Mouse (Mus musculus) liver, adult 2 months (tissue): ENCODE results near the gene Kptn. TPM values are rescaled to one million over a fixed set of nuclear protein-coding genes. Genes with fewer than 3 reads are reported as not detected.

Experiments used
- DNase-seq: peaks from one replicate; pipeline ENCODE4 v3.0.0-alpha.2; 2011; ENCODE audit warnings: low read depth, low spot score; ENCODE audit errors: extremely low read depth
- H3K27ac ChIP-seq: fragments of 200-500 bp; replicated peaks from 2 replicates; pipeline ENCODE4 v1.5.1; 2012; ENCODE audit warnings: low read depth, mild to moderate bottlenecking, control low read depth, inconsistent platforms, low read length; ENCODE audit not compliant: insufficient read depth
- H3K27me3 ChIP-seq: fragments of 200-500 bp; 2 replicates; pipeline ENCODE4 v1.6.1; 2012; ENCODE audit warnings: mild to moderate bottlenecking, moderate library complexity, low read length, inconsistent platforms; ENCODE audit not compliant: control insufficient read depth, insufficient read depth
- H3K36me3 ChIP-seq: fragments of 200-500 bp; 2 replicates; pipeline ENCODE4 v1.6.1; 2012; ENCODE audit warnings: low read length, inconsistent platforms; ENCODE audit not compliant: control insufficient read depth, insufficient read depth
- H3K4me1 ChIP-seq: fragments of 200-500 bp; 2 replicates; pipeline ENCODE4 v1.6.1; 2011; ENCODE audit warnings: low read length; ENCODE audit not compliant: control insufficient read depth, insufficient read depth
- H3K4me3 ChIP-seq: fragments of 200-500 bp; 2 replicates; pipeline ENCODE4 v1.5.1; 2011; ENCODE audit warnings: low read depth, mild to moderate bottlenecking, control low read depth, low read length, moderate library complexity; ENCODE audit not compliant: insufficient read depth
- H3K79me2 ChIP-seq: fragments of 200-500 bp; 2 replicates; pipeline ENCODE4 v1.6.1; 2012; ENCODE audit warnings: inconsistent platforms, mild to moderate bottlenecking, low read length, moderate library complexity; ENCODE audit not compliant: control insufficient read depth, insufficient read depth
- H3K9ac ChIP-seq: fragments of 200-500 bp; 2 replicates; pipeline ENCODE4 v1.6.1; 2012; ENCODE audit warnings: low read depth, mild to moderate bottlenecking, control low read depth, inconsistent platforms, low read length
- CTCF ChIP-seq: fragments of 200-500 bp; IDR thresholded peaks from 2 replicates; pipeline ENCODE4 v1.5.1; 2011; ENCODE audit warnings: low read depth, low read length, control low read depth
- POLR2A ChIP-seq: fragments of 200-500 bp; IDR thresholded peaks from 2 replicates; pipeline ENCODE4 v1.6.1; 2011; ENCODE audit warnings: low read length, control low read depth; ENCODE audit not compliant: insufficient read depth; ENCODE audit errors: extremely low read depth
- WGBS: fragments of 180-500 bp; shearing (Covaris S2); methylation state at CpG from one replicate; pipeline ENCODE4 v1.1.7; 2018; 5-methylcytosine and 5-hydroxymethylcytosine counted together
- polyA plus RNA-seq: library from polyadenylated mRNA; depleted of rRNA; stranded (reverse); fragments of >200 nt; gene quantifications from 2 replicates; pipeline ENCODE4 v1.2.3, GENCODE M21; 2012
- total RNA-seq: library from RNA; depleted of rRNA; stranded (reverse); fragments of >200 nt; gene quantifications from 2 replicates; pipeline ENCODE4 v1.2.3, GENCODE M21; 2014

The Kptn gene
- total and polyA plus RNA-seq, 2 experiments = 18.0 to 25.7 TPM

DNA sequence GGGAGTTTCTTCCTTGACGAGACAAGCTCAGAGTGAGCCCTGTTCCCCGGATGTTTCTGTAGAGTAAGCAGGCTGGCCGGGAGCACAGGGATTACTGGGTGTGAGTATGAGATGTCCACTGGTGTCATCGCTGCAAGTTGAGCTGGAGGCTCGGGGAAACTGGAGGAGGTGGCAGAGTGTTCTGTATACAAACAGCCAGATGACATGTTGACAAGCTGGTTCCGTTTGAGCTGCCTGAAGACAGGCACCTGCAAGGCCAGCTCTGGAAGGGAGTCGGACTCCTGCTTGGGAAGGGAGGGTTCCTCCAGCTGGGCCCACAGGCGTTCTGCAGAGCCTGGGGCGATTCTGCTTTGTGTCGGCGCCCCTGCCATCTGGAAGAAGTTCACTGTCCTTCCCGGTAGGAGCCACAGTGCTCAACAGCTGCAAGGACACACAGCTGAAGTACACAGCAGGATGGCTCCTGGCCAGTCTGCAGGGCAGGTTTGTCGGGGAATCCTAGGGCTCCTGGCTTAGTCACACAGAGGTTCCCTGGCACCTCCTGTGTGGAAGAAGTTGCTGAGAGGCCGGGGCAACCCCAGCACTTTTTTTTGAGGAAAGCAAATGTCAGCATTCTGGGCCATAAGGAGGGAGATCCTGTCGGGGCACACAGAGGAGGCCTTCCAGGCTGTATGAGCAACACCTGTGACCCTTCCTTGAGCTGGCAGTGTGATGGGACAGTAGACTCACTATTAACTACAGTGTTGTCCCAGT is 17.8 kb upstream of the Kptn start:
- Histone ChIP-seq H3K27ac (no peak overlapping the region), H3K9ac (no peak overlapping the region), H3K36me3 (no peaks in the 10 kb centered on the region), H3K4me1 (peaks cover 6% of the 10 kb centered on the region), H3K79me2 (peaks cover 46% of the 10 kb centered on the region; the same call in 1 of the 2 replicates), H3K27me3 (no peaks in the 10 kb centered on the region), H3K4me3 (no peak overlapping the region)
- TF ChIP-seq POLR2A (no peak), CTCF (no peak)
- 74% methylated on average over 15 of the region's 15 CpGs for WGBS
- DNase-seq = no peak

DNA sequence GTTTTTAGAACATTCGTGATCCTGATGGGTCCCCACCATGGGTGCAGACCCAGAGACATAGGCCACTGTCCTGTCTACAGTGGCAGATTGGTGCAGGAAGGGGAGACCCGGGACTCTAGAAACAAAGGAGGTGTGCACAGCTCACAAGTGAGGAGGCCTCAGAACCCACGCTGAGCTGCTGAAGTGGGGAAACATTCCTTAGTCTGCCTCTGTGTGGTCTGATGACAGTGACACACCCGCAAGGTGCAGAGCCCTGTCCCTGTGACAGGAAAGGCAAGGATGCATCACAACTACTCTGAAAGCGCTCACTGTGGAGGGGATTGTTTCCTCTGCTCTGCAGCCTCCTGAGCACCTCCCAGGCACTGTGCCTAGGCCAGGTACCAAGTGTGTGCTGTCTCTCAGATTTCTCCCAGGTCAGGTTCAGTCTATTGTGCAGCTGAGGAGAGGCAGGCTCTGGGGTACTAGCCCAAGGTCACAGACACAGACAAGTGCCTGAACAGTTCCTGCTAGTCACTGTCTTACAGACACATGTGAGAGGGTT is 16.9 kb upstream of the Kptn start:
- H3K4me3 ChIP-seq = no peak overlapping the region
- peaks cover 46% of the 10 kb centered on the region; the same call in 1 of the 2 replicates for H3K79me2 ChIP-seq
- H3K9ac ChIP-seq = no peak overlapping the region
- TF ChIP-seq POLR2A = no peak
- no peak for TF ChIP-seq CTCF
- no peak for DNase-seq
- H3K27ac ChIP-seq = no peak overlapping the region
- H3K36me3 ChIP-seq = peaks cover 3% of the 10 kb centered on the region
- peaks cover 6% of the 10 kb centered on the region for H3K4me1 ChIP-seq
- WGBS = 87% methylated on average over 5 of the region's 5 CpGs
- no peaks in the 10 kb centered on the region for H3K27me3 ChIP-seq

DNA sequence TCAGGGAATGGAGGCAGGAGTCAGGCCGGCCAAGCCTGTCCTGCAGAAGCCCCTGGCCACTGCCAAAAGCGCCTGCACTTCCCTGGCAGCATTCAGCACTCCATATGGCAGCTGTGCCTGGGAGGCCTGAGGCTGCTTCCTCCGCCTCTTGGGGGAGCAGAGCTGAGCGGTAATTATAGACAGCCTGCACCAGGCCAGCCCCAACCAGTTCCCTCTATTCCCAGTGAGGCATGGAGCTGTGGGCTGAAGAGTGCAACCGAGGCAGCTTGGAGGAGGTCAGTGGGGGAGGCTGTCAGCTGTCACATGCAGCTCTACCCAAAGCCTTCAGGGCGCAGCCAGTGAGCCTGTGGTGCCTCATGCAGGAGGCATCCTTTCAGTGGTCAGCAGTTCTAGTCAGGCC is 15.9 kb upstream of the Kptn start:
- peaks cover 5% of the 10 kb centered on the region for H3K36me3 ChIP-seq
- H3K4me1 ChIP-seq = peaks cover 6% of the 10 kb centered on the region

DNA sequence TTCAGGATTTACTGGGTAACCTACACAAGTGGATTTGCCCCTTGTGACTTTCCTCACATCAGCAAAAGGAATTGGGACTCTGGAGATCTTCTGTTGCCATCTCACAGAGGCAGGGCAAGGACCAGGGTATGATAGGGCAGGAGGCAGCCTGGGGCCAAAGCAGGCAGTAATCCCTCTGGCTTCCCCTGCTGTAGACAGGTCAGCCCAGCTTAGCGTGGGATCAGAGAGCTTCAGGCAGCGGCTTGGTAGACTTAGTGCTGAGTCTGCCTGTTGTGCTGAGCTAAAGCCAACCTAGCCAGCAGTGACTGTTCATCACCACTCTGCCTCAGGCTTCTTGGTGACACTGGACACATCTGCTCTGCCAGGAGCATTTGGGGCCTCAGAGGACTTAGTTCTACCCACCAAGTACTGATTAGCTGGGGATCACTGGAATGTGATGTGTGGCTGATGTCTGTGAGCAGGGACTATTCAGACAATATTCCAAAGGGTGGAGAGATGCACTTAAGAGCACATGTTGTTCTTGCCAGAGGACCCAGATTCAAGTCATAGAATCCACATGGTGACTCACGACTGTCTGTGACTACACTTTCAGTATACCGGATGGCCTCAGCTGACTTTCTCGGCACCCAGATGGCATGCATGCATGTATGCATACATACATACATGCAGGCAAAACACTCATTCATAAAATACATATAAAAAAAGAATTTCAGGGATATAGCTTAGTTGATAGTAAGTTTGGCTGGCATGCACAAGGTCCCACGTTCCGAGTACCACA is 14.9 kb upstream of the Kptn start:
- no peak for DNase-seq
- H3K36me3 ChIP-seq = peaks cover 13% of the 10 kb centered on the region
- 95% methylated on average over 7 of the region's 7 CpGs for WGBS

More for the DNA sequence above, 15.9 kb upstream of the Kptn start:
- Histone ChIP-seq H3K4me3 (no peak overlapping the region), H3K79me2 (peaks cover 44% of the 10 kb centered on the region; the same call in 1 of the 2 replicates), H3K9ac (no peak overlapping the region), H3K27me3 (no peaks in the 10 kb centered on the region), H3K27ac (no peak overlapping the region)
- no peak for DNase-seq
- no peak for TF ChIP-seq CTCF
- 86% methylated on average over 6 of the region's 6 CpGs for WGBS

DNA sequence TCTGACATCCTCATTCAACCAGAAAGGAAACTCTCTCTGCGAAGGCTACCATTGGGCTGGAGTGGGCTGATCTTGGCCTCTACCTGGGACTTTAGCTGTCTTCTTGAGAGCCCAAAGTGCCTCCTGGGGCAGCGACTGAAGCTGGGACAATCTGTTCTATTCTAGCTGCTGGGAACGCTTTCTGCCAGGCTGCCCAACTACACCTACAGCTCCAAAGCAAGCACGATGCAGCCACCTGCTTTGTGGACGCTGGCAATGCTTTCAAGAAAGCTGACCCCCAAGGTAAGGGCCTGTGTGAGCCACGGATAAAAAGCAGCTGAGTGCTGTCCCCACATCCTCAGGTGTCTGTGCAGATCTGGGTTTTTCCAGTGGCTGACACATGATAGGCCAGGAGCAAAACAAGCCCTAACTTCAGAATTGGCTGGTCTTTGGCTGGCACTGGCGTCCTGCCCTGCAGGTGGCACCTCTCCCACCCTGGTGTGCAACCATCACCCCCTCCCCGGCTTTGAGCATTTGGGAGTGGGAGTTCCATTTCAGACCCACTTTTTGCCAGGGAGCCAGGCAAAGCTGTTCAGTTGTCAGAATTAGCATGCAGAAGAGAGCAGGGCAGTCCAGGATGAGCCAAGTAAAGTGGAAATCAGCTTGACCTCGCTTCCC is 10.7 kb upstream of the Kptn start:
- H3K27me3 ChIP-seq = no peaks in the 10 kb centered on the region
- 94% methylated on average over 9 of the region's 9 CpGs for WGBS
- no peak for DNase-seq
- no peak overlapping the region for H3K9ac ChIP-seq
- H3K4me3 ChIP-seq = no peak overlapping the region
- TF ChIP-seq POLR2A (no peak), CTCF (no peak)
- H3K27ac ChIP-seq = no peak overlapping the region
- peaks cover 19% of the 10 kb centered on the region for H3K36me3 ChIP-seq
- no peaks in the 10 kb centered on the region for H3K4me1 ChIP-seq
- H3K79me2 ChIP-seq = peaks cover 4% of the 10 kb centered on the region; the same call in 1 of the 2 replicates

More for the DNA sequence above, 14.9 kb upstream of the Kptn start:
- Histone ChIP-seq H3K4me3 (no peak overlapping the region), H3K4me1 (peaks cover 3% of the 10 kb centered on the region; the same call in 1 of the 2 replicates), H3K79me2 (peaks cover 33% of the 10 kb centered on the region; the same call in 1 of the 2 replicates), H3K27ac (no peak overlapping the region), H3K27me3 (no peaks in the 10 kb centered on the region), H3K9ac (no peak overlapping the region)
- TF ChIP-seq POLR2A (no peak), CTCF (no peak)
